22 mouse cellular contexts compared by ENCODE assay signal in genomic region chr19:40580902-40581301, GRCm38 (mm10). TPM values are rescaled to one million over a fixed set of nuclear protein-coding genes. Genes with fewer than 3 reads are reported as not detected.
DNase-seq lines count a peak whose midpoint lies in the region; ATAC-seq and TF ChIP-seq lines count a peak whose summit lies in the region.
"Had no signal": no experiment of that assay in that cellular context is flagged by ENCODE, and none has a peak within 500 bp of the region (broad histone marks: within the 10 kb centered on the region; RNA-seq: fewer than 3 reads in every experiment).

No protein-coding gene starts in this region.

- no peak for TF ChIP-seq CTCF in stomach, postnatal 0 days (IDR thresholded peaks at IDR 0.05; ENCODE audit: low read depth)

- H3K9ac ChIP-seq in heart, embryonic 11.5 days (ENCODE audit: low read depth, low read length) = no peak overlapping the region
- H3K9ac ChIP-seq in stomach, embryonic 15.5 days = no peak overlapping the region
- H3K9ac ChIP-seq in stomach, postnatal 0 days (ENCODE audit: low read length) = no peak overlapping the region
- no peak overlapping the region for H3K9ac ChIP-seq in liver, embryonic 16.5 days (ENCODE audit: low read depth, low read length)
- H3K9ac ChIP-seq: heart, embryonic 12.5 days; hindbrain, embryonic 14.5 days had no signal

- WGBS in heart, embryonic 11.5 days (ENCODE audit: insufficient replicate concordance) = 65% methylated on average over 2 of the region's 2 CpGs
- 65% methylated on average over 2 of the region's 2 CpGs for WGBS in stomach, embryonic 15.5 days
- WGBS in stomach, postnatal 0 days = 75% methylated on average over 2 of the region's 2 CpGs
- WGBS in liver, embryonic 16.5 days (ENCODE audit: insufficient replicate concordance) = 43% methylated on average over 2 of the region's 2 CpGs

- H3K36me3 ChIP-seq in heart, embryonic 11.5 days (ENCODE audit: control insufficient read depth, insufficient read depth, low read length) = peaks cover 20% of the 10 kb centered on the region
- peaks cover 15% of the 10 kb centered on the region for H3K36me3 ChIP-seq in stomach, embryonic 15.5 days
- H3K36me3 ChIP-seq in stomach, postnatal 0 days (ENCODE audit: control insufficient read depth, insufficient read depth, low read length) = peaks cover 11% of the 10 kb centered on the region
- peaks cover 3% of the 10 kb centered on the region for H3K36me3 ChIP-seq in liver, embryonic 16.5 days (ENCODE audit: control insufficient read depth, insufficient read depth)

- H3K4me1 ChIP-seq in heart, embryonic 11.5 days (ENCODE audit: control insufficient read depth, insufficient read depth, low read length) = peaks cover 10% of the 10 kb centered on the region
- H3K4me1 ChIP-seq in stomach, embryonic 15.5 days = no peaks in the 10 kb centered on the region
- no peaks in the 10 kb centered on the region for H3K4me1 ChIP-seq in stomach, postnatal 0 days (replicated peaks; ENCODE audit: control insufficient read depth, insufficient read depth)
- no peaks in the 10 kb centered on the region; the same call in 1 of the 2 replicates for H3K4me1 ChIP-seq in liver, embryonic 16.5 days (ENCODE audit: control insufficient read depth, low read depth, low read length)
- H3K4me1 ChIP-seq: hindbrain, embryonic 10.5 days had no signal

- no peak for TF ChIP-seq EP300 in stomach, postnatal 0 days (optimal IDR thresholded peaks at IDR 0.05)

- no peaks in the 10 kb centered on the region for H3K27me3 ChIP-seq in heart, embryonic 11.5 days (ENCODE audit: control insufficient read depth, insufficient read depth, low read length)
- H3K27me3 ChIP-seq in stomach, embryonic 15.5 days (replicated peaks) = no peaks in the 10 kb centered on the region
- H3K27me3 ChIP-seq in stomach, postnatal 0 days (ENCODE audit: control insufficient read depth, insufficient read depth, low read length) = no peaks in the 10 kb centered on the region
- H3K27me3 ChIP-seq in liver, embryonic 16.5 days (ENCODE audit: control insufficient read depth, insufficient read depth, low read depth, low read length) = no peaks in the 10 kb centered on the region
- H3K27me3 ChIP-seq: heart, embryonic 12.5 days; Patski had no signal

- no peak overlapping the region for H3K4me2 ChIP-seq in heart, embryonic 11.5 days
- H3K4me2 ChIP-seq in stomach, embryonic 15.5 days = no peak overlapping the region
- H3K4me2 ChIP-seq in stomach, postnatal 0 days (replicated peaks; ENCODE audit: low read depth) = no peak overlapping the region
- H3K4me2 ChIP-seq in liver, embryonic 16.5 days (ENCODE audit: low read depth, low read length) = no peak overlapping the region
- H3K4me2 ChIP-seq: heart, embryonic 12.5 days; hindbrain, embryonic 14.5 days had no signal

- H3K9me3 ChIP-seq in heart, embryonic 11.5 days (replicated peaks; ENCODE audit: control insufficient read depth, low read length) = no peaks in the 10 kb centered on the region
- H3K9me3 ChIP-seq in stomach, embryonic 15.5 days = no peaks in the 10 kb centered on the region
- no peaks in the 10 kb centered on the region for H3K9me3 ChIP-seq in stomach, postnatal 0 days (ENCODE audit: control insufficient read depth, low read length)
- no peaks in the 10 kb centered on the region for H3K9me3 ChIP-seq in liver, embryonic 16.5 days (replicated peaks; ENCODE audit: control insufficient read depth, low read length)
- H3K9me3 ChIP-seq: embryonic facial prominence, embryonic 10.5 days; G1E; heart, embryonic 12.5 days; hindbrain, embryonic 10.5 days had no signal

- H3K4me3 ChIP-seq in heart, embryonic 11.5 days (ENCODE audit: low read depth, low read length) = no peak overlapping the region
- H3K4me3 ChIP-seq in stomach, embryonic 15.5 days (replicated peaks) = no peak overlapping the region
- H3K4me3 ChIP-seq in stomach, postnatal 0 days (ENCODE audit: low read depth, low read length) = no peak overlapping the region
- no peak overlapping the region for H3K4me3 ChIP-seq in liver, embryonic 16.5 days (ENCODE audit: low read depth, low read length)
- H3K4me3 ChIP-seq: embryonic facial prominence, embryonic 10.5 days; heart, adult 2 months; heart, embryonic 12.5 days; hindbrain, embryonic 10.5 days had no signal

- no peak overlapping the region for H3K27ac ChIP-seq in heart, embryonic 11.5 days (ENCODE audit: low read depth, low read length)
- no peak overlapping the region for H3K27ac ChIP-seq in stomach, embryonic 15.5 days
- no peak overlapping the region for H3K27ac ChIP-seq in stomach, postnatal 0 days (replicated peaks)
- no peak overlapping the region for H3K27ac ChIP-seq in liver, embryonic 16.5 days (ENCODE audit: low read length)
- H3K27ac ChIP-seq: embryonic facial prominence, embryonic 10.5 days; heart, adult 2 months; hindbrain, embryonic 10.5 days; hindbrain, embryonic 14.5 days had no signal

- ATAC-seq in heart, embryonic 11.5 days (replicated peaks; ENCODE audit: insufficient number of reproducible peaks, low FRiP score, low TSS enrichment) = no peak
- ATAC-seq in stomach, embryonic 15.5 days (ENCODE audit: insufficient read depth, low FRiP score, low read depth) = 0 out of 2 replicates have a peak, but pooled peaks have one; percentile 42
- ATAC-seq in stomach, postnatal 0 days (ENCODE audit: low FRiP score, low TSS enrichment) = no peak
- ATAC-seq in liver, embryonic 16.5 days (ENCODE audit: low read depth) = peak; percentile 56
- ATAC-seq: activated CD4-positive, CD25-positive, alpha-beta regulatory T cell, adult 4 months; CD4-positive, CD25-positive, alpha-beta regulatory T cell, adult 4 months; forebrain, embryonic 14.5 days; Patski had no signal

- peak; percentile 62 for DNase-seq in heart, adult 11 months
- no peak for DNase-seq in stomach, postnatal 0 days (ENCODE audit: low spot score)
- no peak for DNase-seq in cerebellum, postnatal 10 days
- no peak for DNase-seq in embryo, embryonic 10.5 days (ENCODE audit: low spot score)
- DNase-seq: B cell, adult 2 months; cerebellum, adult 11-12 months; cerebellum, adult 9-10 months; cerebellum, postnatal 36 days; gastrocnemius, postnatal 10 days; heart, adult 2 months had no signal

RNA-seq across cellular contexts. Expression of gene Aldh18a1, which starts 7.4 kb away (rescaled TPM):
- 38.9 and 42.9 TPM in 2 replicates for polyA plus RNA-seq in heart, embryonic 11.5 days (2014; fragmentation: Nextera tagmentation; extraction: Ambion mirVana)
- 99.9 and 120 TPM in 2 replicates for polyA plus RNA-seq in stomach, embryonic 15.5 days (2015; fragmentation: Nextera tagmentation; extraction: Ambion mirVana)
- polyA plus RNA-seq in stomach, postnatal 0 days (2015; fragmentation: Nextera tagmentation; extraction: Ambion mirVana) = 39.1 and 43.0 TPM in 2 replicates
- 28.6 and 28.8 TPM in 2 replicates for polyA plus RNA-seq in liver, embryonic 16.5 days (2015; fragmentation: Nextera tagmentation; extraction: Ambion mirVana)

RNA-seq across cellular contexts. Expression of gene Tctn3, which starts 31.1 kb away (rescaled TPM):
- 7.6 and 10.3 TPM in 2 replicates for polyA plus RNA-seq in heart, embryonic 11.5 days (2014; fragmentation: Nextera tagmentation; extraction: Ambion mirVana)
- polyA plus RNA-seq in stomach, embryonic 15.5 days (2015; fragmentation: Nextera tagmentation; extraction: Ambion mirVana) = 7.7 and 10.5 TPM in 2 replicates
- polyA plus RNA-seq in stomach, postnatal 0 days (2015; fragmentation: Nextera tagmentation; extraction: Ambion mirVana) = 4.1 and 4.5 TPM in 2 replicates
- polyA plus RNA-seq in liver, embryonic 16.5 days (2015; fragmentation: Nextera tagmentation; extraction: Ambion mirVana) = 1.3 and 1.6 TPM in 2 replicates

RNA-seq across cellular contexts. Expression of gene Entpd1, which starts 31.3 kb away (rescaled TPM):
- polyA plus RNA-seq in heart, embryonic 11.5 days (2014; fragmentation: Nextera tagmentation; extraction: Ambion mirVana) = 13.1 and 15.9 TPM in 2 replicates
- polyA plus RNA-seq in stomach, embryonic 15.5 days (2015; fragmentation: Nextera tagmentation; extraction: Ambion mirVana) = 10.3 and 10.9 TPM in 2 replicates
- polyA plus RNA-seq in stomach, postnatal 0 days (2015; fragmentation: Nextera tagmentation; extraction: Ambion mirVana) = 10.0 and 10.8 TPM in 2 replicates
- 4.7 and 5.9 TPM in 2 replicates for polyA plus RNA-seq in liver, embryonic 16.5 days (2015; fragmentation: Nextera tagmentation; extraction: Ambion mirVana)
- polyA plus RNA-seq: G1E had no signal

Comparison
In these comparisons a context has a peak if more than half of its experiments do, and no peak if none do; other contexts are left out.
1. ATAC-seq: peak in stomach, embryonic 15.5 days (single experiment) and liver, embryonic 16.5 days (single experiment); none in heart, embryonic 11.5 days (single experiment) and stomach, postnatal 0 days (single experiment).